Mouse (Mus musculus) MEL (cell line): ENCODE results near the gene Mylpf.

Experiments used
- CHD2 ChIP-seq: IDR thresholded peaks from 2 replicates; pipeline ENCODE4 v1.6.1; 2011; ENCODE audit warnings: low read length, improper control_type of control experiment
- MAX ChIP-seq: IDR thresholded peaks from 2 replicates; pipeline ENCODE4 v1.6.1; 2011; ENCODE audit warnings: low read length, improper control_type of control experiment

DNA sequence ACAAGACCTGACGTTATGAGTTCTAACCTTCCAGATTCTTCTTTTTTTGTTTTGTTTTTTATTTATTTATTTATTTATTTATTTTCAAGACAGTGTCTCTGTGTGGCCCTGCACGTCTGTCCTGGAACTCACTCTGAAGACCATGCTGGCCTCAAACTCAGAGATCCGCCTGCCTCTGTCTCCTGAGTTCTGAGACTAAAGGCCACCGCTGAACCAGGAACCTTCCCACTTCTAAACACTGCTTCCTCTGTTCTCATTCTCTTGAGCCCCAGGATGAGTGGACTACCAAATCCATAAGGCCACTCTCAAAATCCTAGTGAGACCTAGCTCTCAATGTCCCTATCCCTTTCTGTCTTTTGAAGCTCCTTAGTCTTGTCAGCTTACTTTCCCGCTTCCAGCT lies 1.2 kb downstream of the Mylpf start:
- TF ChIP-seq MAX, result no peak
- TF ChIP-seq CHD2, result no peak
